Mouse (Mus musculus) urinary bladder, postnatal 10 days (tissue): Measurements from ENCODE around the gene Gmds.

Experiments used
- DNase-seq: peaks from one replicate; pipeline ENCODE4 v3.0.0; 2022; ENCODE audit warnings: low spot score

Gene Gmds

DNA sequence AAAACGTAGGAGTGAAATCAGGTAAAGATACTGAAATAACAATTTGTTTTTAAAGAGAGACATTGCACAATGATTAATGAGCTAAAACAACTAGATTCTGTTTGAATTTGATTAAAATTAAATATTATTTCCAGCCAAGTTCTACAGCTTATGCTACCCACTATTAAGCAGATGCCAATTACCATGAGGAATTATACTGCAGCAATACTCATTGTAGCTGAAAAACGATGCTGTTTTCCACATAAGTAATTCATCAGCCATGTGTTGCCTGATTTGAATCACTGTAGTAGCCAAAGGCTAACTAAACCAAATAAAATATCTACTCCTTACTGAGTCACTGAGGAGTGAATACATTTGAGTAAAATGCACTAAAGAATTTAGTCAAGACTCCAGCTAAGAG lies 180.3 kb downstream of the Gmds start:
- DNase-seq, result no peak

GRCm38 (mm10) chr13:32145916-32146315 lies 192.6 kb downstream of the Gmds start:
- DNase-seq, result no peak

DNA sequence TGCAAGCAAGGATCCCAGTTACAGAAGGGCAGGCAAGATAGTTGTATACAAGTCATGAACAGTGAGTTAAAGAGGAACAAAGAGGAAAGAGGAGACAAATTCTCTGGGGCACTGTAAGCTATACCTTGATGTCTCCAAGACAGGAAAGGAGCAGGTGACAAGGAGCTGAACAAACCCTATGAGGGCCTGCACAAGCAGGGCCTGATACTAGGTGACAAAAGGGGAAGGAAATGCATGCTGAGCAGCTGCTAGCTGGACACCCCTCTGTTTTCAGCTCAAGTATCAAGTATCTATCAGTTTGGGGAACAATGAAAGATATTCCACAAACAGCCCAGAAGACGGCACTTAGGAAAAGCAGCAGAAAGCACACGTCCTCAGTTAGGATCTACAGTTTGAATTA lies 193.4 kb downstream of the Gmds start:
- no peak for DNase-seq

GRCm38 (mm10) chr13:32143651-32144050 lies 194.9 kb downstream of the Gmds start:
- DNase-seq, result no peak

DNA sequence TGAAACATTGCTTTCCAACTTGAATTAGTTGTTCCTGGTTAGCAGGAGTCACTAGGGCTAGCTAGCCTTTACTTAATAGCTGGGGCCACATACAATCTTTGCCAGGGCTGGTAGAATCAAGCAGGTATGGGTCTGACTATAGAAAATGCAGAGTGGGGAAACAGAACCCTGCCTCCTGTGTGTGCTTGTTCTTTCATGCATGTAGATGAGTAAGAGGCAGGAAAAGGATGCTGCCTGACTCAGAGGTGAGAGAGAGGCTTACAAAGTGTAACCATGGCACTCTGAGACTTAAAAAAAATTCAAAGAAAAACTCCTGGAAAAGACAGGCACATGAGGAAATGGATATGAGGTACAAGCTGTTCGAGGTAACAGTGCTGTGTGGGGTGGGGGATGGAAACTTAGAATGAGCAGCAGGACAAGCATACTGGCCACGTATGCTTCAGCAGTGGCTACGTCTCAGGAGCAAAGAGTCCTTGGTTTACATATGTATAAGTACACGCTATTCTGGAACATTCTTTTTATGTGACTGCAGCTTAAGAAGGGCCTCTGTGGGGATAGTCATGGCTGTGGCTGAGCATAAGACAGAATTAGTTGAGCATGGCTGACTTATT lies 203.8 kb downstream of the Gmds start:
- no peak for DNase-seq

GRCm38 (mm10) chr13:32129970-32130369 lies 208.6 kb downstream of the Gmds start:
- no peak for DNase-seq

DNA sequence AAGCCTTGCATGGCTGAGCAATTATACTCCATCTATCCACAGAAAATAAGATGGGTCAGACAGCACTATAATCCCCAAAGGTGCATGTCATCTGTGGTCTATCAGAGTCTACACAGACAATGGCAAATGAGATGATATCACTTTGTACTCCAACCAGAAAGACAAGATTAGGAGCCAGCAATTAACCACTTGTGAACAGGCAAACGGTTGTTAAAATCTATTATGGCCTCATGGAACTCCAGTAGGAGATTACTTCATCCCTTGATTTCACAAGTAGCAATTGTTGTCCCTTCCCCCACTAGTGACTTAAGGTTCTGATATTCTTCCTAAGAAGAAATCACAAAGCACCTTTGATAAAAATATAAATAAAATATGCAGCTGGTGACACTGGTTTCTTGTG lies 220.2 kb downstream of the Gmds start:
- DNase-seq, result no peak

- DNase-seq, result no peak
Measured at GRCm38 (mm10) chr13:32115468-32115867, 223.1 kb downstream of the Gmds start.

GRCm38 (mm10) chr13:32113875-32114274 lies 224.7 kb downstream of the Gmds start:
- no peak for DNase-seq

DNA sequence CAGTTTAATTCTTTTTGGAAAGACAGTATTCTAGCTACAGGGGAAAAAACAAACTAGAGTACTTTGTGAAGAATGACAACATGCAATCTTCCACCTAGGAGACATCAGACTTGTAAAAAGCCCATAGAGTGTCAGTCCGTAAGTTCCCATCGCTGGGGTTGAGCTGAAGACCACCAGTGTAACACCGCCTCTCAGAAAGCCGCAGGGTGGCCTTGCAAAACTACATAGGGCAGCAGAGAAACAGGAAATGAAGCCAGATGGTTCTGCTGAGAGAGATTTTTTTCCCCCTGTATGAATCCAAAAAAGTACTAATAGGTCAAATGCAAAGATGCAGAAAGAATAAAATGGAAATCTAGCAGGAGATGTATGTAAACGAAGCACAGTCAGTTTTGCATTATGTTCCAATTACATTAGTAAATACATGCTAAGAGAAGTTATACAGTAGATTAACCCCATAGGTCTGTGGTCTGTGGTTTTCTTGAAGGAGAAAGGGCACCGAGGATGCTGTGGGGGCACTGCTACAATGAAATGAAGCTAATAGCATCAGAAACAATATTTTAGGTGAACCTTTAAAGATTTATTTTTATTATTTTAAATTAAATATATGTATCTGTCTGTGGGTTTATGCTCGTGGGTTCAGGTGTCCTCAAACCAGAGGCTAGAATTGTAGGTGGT lies 250.1 kb downstream of the Gmds start:
- DNase-seq, result no peak

DNA sequence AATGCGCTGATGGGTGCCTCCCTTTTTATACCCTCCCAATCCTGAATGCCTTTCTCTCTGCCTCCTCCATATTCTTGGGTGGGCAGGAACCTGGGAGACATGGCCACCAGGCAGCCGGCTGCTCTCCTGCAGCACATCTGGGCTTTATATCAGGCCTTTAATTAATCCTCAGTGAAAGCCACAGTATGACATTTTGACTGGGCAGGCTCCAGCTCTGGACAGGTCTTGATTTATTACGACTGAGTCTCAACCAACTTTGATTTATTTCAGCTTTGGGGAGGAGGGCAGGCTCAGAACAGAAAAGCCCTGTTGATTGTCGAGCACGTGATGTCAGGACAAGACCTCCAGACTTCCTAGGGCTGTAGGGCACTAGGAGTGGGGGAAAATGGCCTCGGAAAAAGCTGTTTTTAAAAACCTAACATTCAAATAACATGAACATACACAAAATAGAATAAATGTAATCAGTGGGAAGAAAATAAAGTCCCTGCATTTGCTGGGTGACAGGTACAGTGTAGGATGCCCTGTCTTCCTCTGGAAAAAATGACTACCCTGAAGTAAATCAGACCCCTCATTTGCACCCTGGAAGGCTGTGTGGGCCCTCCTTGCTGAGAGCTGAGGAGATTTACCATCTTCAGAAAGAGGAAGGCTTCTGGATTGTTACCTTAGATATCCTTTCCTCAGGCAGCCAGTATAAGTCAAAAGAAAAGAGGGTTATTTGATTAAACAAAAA lies 257.9 kb downstream of the Gmds start:
- DNase-seq, result no peak

DNA sequence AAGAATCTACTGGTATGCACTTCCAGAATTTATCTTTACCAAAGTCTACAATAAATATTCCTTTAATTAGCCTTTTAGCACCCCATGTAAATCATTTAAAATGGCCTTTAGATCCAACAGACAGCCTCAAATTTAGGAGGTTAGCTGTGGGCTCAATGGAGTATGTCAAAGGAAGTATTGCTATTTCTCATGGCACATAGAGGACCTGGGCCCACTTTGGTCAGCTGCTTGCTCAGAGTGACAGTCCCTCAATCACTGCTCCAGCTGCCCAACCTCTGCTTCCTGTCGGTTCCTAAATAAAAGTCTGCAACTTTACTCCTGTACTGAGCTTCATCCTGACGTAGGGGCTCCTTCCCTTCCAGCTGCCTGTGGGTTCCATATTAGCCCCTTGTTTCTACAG lies 264.9 kb downstream of the Gmds start:
- no peak for DNase-seq

- no peak for DNase-seq
Measured at GRCm38 (mm10) chr13:32055321-32055720, 283.2 kb downstream of the Gmds start.

DNA sequence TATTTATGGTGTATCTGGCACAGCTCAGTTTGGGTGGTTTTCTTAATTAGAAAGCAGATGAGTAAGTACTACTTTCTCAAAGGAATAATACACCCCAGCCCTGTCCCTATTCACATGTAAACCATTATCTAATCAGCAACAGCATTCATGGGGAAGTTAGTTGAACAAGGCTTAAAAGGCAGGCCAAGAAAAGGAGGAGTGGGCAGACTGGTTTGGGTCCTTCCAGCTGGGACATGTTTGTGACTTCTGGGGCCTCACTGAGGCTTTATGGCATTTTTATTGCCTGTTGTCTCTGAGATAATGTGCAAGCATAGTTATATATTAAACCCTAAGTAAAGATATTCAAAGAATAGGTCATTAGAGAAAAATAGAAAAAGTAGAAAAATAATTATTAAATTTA lies 285.0 kb downstream of the Gmds start:
- no peak for DNase-seq

GRCm38 (mm10) chr13:32047980-32048959 lies 290.3 kb downstream of the Gmds start:
- no peak for DNase-seq

DNA sequence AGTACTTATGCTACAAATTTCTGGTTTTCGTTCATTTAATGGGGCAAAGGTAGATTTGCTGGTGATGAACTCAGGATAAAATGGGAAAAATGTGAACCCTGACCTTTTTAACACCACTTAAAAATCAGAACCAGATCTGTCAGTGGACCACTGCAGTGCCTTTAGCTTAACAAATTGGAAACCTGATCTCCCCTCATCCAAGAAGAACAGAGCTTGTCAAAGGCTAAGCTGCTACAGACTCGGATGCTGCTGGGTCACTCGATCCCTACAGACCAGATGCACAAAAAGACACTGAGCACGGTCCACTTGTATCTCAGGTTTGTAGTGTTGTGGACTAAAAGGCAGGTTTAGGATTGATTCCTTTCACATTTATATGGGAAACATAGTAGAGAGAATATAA lies 291.6 kb downstream of the Gmds start:
- no peak for DNase-seq

DNA sequence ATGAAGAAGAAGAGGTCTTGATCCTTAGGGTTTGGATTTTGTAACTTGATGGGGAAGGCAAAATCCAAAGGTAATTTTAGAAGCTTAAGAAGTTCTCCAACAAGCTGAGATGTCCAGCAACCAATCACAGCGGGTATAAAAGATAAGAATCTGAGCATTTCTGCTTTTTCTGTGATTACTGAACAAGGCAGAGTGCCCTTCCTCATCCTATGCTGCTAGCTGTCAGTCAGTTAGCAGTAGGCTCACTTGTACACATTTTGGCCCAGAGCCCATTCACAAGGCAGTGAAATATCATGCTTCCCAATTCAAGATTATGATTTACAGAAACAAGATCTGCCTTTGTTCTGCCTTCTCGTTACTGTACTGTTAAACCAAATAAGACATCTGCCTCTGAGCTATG lies 295.8 kb downstream of the Gmds start:
- no peak for DNase-seq

DNA sequence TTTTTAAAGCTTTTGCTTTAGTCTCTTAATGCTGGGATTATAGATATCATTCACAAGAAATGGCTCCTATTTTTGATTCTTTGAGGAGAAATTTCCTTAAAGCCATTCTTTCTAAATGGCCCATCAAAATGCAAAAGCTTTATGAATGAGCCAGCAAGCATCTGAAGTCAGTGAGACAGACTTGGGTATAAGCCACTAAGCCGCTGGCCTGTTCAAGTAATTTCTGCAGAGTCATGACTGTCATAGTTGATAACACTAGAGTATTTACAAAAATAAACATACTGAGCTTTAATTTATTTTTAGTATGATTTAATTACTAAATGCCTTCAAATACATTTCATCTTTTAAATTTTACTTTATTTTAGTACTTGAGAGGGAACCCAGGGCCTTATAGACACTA lies 297.7 kb downstream of the Gmds start:
- DNase-seq, result no peak

GRCm38 (mm10) chr13:32036902-32037301 lies 301.6 kb downstream of the Gmds start:
- DNase-seq, result no peak

GRCm38 (mm10) chr13:32034799-32035448 lies 303.6 kb downstream of the Gmds start:
- no peak for DNase-seq

DNA sequence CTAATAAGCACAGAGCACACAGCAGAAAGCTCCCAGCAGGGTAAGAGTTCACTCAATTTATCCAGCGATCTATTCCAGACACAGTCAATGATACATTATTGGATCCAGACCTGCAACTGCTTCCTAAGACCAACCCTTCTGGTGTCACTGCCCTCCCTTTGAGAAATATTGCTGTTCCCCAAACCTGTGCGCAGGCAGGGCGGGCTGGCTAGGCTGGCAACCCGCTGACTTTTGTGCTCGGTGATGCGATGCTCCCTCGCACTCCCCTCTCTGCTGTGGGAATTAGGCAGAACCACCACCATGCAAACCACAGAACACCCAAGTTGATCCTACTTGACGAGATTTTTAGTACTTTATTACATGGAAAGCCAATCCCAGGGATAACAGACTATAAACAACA lies 304.4 kb downstream of the Gmds start:
- no peak for DNase-seq
